Mouse (Mus musculus): ENCODE data around the gene Thpo.

GRCm38 (mm10) chr16:20723247-20723646 is 11.1 kb downstream of the Thpo start:
- no peak for TF ChIP-seq POLR2A (IDR thresholded peaks at IDR 0.05; ENCODE audit: control insufficient read depth in 1 of 2, insufficient read depth in 1 of 2, low read depth in 1 of 2, low read length in 2 of 2, poor library complexity in 1 of 2)
- no peak for TF ChIP-seq ETS1 (IDR thresholded peaks at IDR 0.05; ENCODE audit: low read depth, low read length)
- no peak for TF ChIP-seq EP300 (IDR thresholded peaks at IDR 0.05; ENCODE audit: low read depth in 1 of 2, low read length in 2 of 2)
- TF ChIP-seq CTCF (IDR thresholded peaks at IDR 0.05 in 2 of 3, conservative IDR thresholded peaks at IDR 0.05 in 1 of 3; ENCODE audit: control insufficient read depth in 1 of 3, insufficient read depth in 1 of 3, low read depth in 2 of 3, low read length in 3 of 3, poor library complexity in 1 of 3, severe bottlenecking in 1 of 3), result no peak
- no peak for TF ChIP-seq ZNF384 (IDR thresholded peaks at IDR 0.05; ENCODE audit: low read depth, low read length)
- TF ChIP-seq USF1 (IDR thresholded peaks at IDR 0.05; ENCODE audit: low read depth, low read length), result no peak
- TF ChIP-seq TCF12 (IDR thresholded peaks at IDR 0.05; ENCODE audit: low read depth, low read length), result no peak

All from MEL (cell line).